Mouse (Mus musculus) embryo, embryonic 10 days (tissue): ENCODE data around the gene Traf1.

Experiments used
- DNase-seq: peaks from one replicate; pipeline ENCODE4 v3.0.0-alpha.2; 2015; ENCODE audit warnings: low spot score

The Traf1 gene

DNA sequence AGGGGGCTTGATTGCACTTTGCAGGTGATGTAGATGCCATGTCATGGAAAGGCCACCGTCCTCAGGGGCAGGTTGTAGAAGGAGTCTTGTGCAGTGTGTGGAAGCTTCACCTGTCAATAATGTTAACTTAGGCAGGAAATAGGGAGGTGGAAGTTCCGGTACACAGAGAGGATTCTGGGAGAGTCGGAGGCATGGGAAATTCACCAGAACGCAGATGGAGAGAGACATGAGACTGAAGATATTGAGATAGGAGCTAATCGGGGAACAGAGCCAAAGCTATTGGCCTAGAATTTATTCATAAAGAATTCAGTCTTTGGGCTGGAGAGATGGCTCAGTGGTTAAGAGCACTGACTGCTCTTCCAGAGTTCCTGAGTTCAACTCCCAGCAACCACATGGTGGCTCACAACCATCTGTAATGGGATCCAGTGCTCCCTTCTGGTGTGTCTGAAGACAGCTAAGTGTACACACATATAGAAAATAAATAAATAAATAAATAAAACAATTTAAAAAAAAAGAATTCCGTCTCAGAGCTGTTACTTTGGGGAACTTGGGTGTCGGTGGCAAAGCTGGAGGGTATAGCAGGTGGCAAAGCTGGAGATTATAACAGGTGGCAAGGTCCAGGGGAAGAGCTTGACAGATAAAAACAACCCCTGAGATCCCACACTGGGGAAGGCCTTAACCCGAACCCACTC lies 4.8 kb upstream of the Traf1 start:
- DNase-seq, result no peak

DNA sequence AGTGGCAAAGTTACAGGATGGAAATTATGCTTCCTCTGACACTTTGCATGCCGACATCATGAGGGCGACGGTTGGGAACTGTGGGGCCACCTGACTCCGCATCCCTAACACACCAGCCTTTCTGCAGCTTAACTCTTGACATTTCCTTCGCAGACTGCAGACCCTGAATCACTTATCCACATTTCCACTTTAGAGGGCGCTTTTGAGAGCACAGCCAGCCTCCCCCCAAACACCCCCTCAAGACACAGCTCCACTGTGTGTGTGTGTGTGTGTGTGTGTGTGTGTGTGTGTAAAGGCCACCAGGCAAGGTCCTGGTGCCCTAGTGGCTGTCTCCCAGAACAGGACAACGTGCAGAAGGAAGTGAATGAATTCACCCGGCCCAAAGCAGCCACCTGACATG lies 4.2 kb upstream of the Traf1 start:
- no peak for DNase-seq

DNA sequence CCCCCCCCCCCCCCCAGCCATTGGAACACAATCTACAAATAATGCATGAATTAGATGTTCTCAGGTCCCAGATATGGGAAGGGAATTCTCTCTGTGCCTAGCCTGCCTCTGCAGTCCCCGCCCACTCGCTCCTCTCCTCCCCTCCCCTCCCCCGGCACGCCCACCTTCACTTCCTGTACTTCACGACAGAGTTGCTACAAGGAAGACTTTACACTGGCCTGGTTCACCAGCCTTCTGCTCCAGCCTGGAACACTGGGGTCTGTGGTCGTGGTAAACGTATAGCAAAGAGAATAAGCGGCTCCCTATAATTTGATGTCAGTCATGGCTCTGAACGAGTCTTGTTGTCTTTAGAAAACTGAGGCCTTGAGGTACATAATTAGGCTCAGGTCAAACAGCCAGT lies 3.7 kb upstream of the Traf1 start:
- peak; percentile 21 for DNase-seq

DNA sequence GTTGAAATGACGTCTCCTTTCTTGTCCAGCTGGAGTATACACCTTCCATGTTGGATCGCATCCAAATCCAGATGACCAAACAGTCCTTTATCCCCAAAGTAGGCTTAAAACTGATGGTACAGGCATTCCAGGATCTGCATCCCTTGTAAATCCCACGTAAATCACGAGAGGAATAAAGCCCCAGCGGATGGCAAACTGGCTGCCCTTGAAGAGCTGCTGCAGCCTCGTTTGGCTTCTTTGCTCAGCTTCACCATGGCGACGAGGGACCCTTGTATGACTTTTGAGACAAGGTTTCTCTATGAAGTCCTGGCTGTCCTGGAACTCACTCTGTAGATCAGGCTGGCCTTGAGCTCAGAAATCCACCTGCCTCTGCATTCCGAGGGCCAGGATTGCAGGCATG lies 3.1 kb upstream of the Traf1 start:
- DNase-seq, result no peak

DNA sequence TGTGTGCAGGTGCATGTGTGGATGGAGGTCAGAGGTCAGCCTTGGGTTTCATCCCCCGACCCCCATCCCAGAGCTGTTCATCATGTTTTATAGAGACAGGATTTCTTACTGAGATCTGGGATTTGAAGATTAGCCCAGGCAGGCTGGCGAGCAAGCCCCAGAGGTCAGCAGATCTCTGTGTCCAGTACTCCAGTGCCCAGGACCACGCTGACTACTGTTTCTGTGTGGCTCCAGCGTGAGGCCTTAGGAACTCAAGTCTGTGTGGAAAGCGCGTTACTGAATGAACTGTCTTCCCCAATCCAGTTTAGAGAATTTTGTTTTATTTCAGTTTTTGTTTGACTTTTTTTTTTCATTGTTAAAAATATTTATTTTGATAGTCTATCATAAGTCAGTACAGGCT lies 2.7 kb upstream of the Traf1 start:
- DNase-seq, result no peak

DNA sequence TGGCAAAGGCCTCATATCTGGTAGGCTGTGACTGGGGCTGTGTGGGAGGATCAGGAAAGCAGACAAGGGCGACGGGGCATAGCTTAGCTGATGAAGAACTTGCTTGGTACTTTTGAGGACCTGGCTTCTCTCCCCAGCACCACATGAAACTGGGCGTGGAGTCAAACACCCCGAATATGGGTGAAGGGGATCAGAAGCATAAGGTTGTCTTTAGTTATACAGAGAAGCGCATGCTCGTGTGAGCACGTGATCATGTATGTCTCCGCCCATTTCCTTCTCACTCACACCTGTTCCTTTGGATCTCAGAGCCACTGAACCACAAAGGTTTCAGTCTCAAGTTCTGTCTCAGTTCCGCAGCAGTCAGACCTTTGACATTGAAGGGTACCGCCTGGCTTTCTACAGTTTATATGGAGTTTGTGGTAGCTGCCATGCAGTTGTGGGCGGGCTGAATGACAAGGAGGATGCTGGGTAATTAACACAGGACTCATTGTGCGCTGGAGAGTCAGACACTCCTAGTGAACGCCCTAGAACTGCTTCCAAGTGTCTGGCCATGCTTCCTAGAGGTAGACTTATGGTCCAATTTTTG lies 1.9 kb upstream of the Traf1 start:
- DNase-seq, result no peak

DNA sequence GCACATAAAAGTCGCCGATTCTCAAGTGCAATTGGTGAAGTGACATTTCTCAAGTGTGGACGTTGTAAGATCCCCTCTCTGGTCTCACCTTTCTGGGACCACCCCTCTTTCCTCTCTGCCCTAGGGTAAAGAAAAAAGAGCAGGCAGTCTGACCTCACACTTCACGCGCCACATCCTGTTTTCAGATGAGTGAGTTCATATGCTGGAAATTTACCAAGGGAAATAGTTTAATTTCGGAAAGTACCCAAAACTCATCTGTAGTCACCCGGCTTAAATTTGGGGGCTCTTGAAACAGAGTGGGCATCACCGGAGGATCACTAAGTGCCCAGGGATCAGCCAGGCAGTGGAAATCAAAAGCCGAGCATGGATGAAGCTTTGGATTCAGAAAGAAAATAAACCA lies 1.3 kb upstream of the Traf1 start:
- no peak for DNase-seq

DNA sequence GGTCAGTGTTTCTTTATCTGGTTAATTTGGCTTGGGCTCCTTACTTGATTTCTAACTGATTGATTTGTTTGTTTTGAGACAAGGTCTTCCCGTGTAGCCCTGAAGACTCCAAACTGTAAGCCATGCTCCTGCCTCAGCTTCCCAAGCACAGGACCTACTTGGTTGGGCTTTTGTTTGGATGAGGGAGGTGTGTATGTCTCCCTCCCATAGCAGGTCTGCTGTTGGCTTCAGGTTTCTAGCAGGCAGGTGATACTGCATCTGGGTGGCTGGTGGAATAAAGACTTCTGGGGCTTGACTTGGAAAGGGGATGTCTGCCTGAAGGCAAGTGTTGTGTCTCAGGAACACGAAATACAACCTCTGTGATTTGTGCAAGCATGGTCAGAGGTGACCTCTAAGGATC lies 639 bp upstream of the Traf1 start:
- DNase-seq, result no peak

DNA sequence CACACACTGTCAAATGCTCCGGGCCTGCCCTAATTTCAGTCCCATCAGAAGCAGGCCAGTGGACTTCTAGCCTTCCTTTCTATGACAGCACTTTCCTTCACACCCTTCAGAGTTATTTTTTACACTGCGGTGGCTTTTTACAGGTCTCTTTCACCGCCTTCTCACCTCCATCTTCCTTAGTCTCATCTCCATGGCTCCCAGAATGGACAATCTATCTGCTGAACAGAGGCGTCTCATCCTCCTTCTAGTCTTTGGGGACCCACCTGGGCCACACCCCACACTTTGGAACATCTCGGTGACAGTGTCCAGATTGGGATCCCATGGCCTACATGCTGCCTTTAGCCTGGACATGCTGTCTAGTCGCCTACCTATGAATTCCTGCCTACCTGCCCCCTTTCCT lies 606 bp downstream of the Traf1 start:
- DNase-seq, result no peak

DNA sequence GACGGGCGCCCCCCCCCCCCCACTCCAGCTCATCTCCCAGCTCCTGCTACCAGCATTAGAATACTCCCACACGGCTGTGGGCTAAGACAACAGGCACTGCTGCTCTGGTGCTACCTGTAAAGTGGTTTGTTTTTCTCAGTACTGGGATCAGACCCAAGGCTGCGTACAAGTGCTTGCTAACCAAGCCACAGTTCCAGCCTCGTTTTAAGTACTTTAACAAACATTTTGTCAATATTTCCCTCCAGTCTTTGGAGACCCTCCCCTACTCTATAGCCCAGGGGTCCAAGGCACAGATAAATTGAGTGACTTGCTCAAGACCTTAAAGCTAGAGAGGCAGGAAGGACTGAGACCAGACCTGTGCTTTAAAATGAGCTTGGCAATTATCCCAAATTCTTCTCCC lies 1.1 kb downstream of the Traf1 start:
- no peak for DNase-seq

DNA sequence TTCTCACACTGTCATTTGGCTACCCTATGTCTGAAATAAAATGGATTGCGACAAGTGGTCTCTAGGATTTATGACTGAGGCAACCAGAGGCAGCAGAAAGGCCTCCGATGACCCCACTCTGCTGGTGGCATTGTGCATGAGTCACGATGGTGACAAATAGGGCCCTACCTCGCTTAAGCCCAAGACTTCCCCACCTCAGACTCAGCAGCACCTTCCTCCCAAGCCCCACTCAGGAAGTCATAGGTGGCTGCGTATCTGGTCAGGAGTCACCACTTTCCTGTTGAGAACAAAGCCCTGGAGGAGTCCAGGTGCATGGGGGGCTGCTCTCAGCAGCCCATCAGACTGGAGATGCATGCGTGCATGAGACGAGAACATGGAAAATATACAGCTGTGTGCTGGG lies 3.0 kb downstream of the Traf1 start:
- no peak for DNase-seq

DNA sequence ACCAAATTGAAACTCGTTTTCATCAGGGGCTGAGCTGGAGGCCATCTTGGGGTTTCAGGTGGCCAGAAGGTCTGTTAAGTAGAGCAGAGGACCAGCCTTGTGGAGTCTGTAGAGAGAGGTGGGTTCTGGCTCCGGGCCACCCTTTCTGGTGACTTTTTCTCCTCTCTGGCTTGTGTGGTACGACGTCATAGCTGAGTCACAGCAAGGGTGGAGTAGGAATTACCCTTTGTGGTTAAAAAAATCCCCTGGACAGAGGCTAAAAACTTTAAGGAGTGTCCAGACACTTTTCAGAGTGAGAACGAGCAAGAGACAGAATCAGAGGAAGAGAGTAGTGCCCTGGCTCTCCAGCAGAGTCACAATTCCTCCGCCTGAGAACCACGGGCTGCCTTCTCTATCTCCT lies 3.5 kb downstream of the Traf1 start:
- no peak for DNase-seq

DNA sequence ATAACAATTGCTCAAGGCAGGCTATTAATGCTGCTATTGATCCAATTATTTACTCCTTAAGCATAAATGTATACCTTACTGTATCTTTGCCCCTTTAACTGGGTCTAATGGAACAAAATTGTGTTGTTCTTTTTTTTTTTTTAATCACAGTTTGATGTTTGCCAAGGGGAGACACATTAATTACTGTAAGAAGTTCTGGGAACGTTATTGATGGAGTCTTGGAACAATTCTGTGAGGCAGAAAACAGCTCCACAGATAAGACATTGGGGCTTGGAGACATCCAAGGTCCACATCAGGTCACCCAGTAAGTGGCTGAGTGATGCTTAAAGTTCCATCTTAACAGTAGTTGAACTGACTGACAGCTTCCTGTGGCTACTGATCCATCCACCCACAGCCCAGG lies 4.2 kb downstream of the Traf1 start:
- DNase-seq, result no peak

DNA sequence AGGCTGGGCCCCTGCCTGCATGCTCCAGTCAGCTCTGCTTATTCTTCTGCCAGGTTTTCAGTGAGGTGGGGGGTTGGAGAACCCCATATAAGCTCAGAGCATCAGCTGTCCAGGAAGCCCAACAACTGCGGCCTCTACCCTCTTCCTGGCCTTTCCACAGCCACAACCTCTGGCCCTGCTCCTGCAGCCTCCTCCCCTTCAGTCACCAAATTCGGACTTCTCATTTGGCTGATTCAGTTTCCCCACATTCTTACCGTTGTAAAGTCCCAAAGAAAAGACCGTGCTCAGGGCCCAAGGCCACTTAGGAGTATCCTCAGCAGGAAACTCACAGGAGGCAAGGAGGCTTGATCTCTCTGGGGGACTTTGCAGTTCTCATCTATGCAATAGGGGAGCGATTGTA lies 4.6 kb downstream of the Traf1 start:
- DNase-seq, result no peak

DNA sequence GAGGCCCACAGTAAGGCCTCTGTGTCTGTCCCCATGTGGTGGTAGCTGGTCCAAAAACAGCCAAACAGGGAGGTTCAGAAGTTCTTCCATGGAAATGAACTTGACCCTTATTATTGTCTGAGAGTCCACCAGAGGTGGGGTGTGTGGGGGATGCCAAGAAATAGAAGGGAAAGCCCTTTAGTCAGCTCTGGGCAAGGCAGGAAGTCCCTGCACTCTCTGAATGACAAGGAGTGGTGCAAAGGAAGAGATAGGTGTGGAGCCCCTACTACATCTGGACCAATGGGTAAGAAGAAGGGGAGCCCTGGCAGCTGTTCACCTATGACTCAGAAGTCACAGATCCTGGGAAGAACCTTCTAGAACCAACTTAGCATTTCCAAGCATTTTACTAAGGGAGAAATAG lies 7.2 kb downstream of the Traf1 start:
- DNase-seq, result no peak

DNA sequence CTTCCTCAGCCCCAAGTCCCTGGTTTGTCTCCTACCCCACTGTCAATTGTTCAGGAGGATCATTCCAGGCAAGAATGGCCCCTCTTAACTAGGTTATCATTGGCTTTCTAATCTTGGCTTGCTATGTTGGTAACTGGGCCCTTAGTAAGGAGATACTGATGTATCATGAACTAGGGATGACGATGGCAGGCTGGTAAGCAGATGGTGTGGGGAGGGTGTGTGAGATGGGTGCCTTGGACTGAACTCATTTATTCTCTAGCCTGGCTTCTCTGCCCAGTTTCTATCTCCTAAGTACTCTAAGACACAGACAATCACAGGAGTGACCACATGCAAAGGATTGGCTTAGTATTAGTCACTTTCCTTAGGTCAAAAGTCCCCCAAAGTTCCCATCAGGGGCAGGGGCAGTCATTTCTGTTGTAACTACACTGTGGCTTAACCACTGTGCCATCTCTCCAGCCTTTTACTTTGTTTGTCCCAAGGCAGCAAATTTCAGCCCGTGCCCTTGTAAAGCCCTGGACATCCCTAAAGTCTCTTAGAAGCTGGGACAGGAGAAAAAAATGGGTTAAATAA lies 7.9 kb downstream of the Traf1 start:
- no peak for DNase-seq

DNA sequence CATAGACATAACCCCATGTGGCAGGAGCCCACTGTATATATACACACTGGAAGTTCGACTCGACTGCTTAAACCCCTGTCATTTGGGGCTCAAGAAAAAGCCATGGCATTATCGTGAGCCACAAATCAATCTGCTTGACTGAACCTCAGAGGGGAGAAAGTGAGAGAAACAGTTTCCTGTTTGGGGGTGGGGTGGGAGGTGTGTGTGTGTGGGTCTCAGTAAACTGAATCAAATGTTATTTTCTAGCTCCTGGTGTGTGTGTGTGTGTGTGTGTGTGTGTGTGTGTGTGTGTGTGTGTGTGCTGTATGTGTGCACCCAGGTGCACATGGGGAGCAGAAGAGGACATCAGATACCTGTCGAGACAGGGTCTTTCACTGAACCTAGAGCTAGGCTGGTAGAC lies 8.6 kb downstream of the Traf1 start:
- DNase-seq, result no peak

DNA sequence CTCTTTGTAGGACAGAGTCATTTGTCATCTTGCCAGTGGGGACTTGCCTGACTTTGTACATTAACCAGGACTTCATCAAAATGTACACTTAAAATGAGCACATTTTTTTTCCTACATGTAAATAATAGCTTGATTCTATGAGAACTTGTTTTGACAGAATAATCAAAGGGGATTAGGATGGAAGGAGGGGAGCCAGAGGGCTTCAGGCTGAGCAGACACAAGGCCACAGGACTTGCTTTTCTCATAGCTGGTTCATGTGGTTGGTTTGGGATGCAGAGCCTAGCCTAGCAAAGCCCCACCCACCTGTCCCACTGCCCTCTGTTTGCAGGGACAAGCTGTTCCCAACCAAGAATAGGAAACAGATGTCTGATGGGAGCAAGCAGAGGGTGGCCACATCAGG lies 10.1 kb downstream of the Traf1 start:
- DNase-seq, result no peak

DNA sequence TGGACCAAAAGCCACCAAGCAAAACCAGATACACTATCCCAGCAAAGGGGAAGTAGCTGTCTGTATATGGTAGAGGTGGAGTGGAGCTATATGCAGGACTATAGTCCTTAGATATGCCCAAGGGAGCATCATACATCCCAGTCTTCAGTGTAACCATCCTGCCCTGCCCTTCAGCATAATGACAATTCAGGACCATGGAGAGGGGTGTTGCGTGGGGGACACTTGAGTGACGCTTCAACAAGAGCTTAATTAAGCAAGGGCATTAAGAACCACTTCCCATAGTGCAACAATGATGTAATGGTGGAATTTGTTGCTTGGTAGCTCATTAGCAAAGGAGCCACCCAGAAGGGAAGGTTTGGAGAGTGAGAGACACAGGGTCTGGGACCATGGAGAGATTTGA lies 12.9 kb downstream of the Traf1 start:
- peak; percentile 47 for DNase-seq

DNA sequence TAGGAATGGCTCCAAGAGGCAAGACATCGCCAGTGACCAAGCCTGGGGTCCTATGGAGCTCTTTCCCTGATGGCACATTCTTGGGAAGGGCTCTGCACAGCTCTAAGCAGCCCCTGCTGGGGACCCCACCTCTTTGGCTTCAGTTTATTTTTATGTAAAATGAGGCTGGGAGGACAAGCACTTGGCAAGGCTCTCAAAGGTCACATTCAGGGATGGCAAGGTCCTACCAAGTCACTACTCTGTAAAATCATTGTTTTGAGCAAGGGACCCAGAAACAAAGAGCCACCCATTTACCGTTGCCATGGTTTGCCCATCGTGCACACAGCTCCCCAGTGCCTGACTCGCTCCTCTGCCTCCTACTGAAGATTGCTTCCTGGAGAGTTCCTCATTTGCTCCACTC lies 15.5 kb downstream of the Traf1 start:
- DNase-seq, result no peak

DNA sequence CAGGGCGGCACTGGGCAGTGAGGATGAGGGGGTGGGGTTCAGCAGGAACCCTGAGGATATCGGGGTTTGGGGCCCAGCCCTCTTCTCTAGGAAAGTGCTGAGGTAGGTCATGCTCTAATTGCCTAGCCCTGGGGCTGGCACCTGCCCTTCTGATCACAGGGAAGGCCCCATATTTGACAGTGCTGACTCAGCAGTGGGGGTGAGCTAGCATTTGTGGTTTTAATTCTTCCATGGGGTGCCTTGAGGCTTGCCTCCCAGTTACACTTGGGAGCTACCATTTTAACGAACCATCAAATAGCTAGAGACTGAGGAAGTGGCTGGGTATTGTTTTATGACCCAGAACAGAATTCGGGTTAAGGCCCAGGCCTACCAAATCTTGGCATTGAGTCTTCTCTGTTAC lies 16.0 kb downstream of the Traf1 start:
- DNase-seq, result no peak

DNA sequence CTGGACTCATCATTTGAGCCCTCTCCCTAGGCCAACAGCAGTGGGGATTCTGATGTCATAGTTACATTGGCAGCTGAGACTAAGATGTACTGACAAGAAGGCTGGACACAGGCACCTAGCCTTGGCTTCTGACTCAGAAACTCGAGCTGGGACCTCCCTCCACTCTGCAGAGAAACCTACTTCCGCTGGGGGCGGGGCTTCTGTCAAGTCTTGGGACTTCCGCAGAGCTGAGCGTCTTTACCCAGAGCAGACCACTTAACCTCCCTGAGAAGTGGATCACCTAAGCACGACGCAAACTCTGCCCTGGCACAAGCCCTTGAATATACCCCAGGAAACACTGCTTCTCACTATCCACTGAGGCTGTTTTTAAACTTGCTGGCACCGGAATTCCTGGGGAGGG lies 16.8 kb downstream of the Traf1 start:
- peak; percentile 31 for DNase-seq

DNA sequence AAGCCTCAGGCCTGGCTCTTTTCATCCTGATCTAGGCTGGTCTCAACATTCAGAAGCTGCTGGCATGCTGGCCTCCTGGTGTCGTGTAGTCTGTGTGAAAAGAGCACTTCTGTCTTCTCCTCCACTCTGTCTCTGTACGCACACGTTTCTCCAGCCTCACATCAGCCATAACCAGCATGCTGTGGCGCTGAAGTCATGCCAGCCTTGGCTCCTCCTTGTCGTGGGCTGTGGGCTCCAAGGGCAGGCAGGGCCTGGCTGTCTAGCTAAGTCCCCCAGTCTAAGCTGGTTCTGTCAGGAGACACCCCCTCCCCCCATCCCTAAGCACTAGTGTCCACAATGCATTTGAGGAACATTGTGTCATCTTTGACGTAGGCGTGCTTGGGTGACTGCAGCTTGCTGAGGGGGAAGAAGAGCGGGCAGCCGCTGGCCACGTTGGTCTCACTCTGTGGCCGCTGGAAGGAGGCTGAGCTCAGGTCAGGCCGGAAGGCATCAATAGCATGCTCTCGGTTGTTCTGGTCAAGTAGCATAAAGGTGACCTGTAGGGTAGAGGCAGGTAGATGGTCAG lies 17.9 kb downstream of the Traf1 start:
- no peak for DNase-seq
